Mouse (Mus musculus): ENCODE measurements around the gene Vmn1r130. TPM values are rescaled to one million over a fixed set of nuclear protein-coding genes. Genes with fewer than 3 reads are reported as not detected.
"Not testable (repeated sequence)": the region's sequence is repeated elsewhere in the genome, so short reads cannot be mapped to it uniquely, and the experiment has no call there.

The Vmn1r130 gene
- not detected for total RNA-seq (2022)

- DNase-seq (ENCODE audit: low spot score in 2 of 2): not testable (repeated sequence)
These were observed at the start of gene Vmn1r130 for GRCm38 (mm10) chr7:21511480-21511879. TSS of gene Vmn1r130 (plus strand) at chr7:21511780.

- DNase-seq (ENCODE audit: low spot score in 2 of 2): not testable (repeated sequence)
These were observed 34.4 kb downstream of the Vmn1r130 start, which contains the start of gene Vmn1r131 for GRCm38 (mm10) chr7:21545990-21546389. TSS of gene Vmn1r131 (minus strand) at chr7:21546090.

Other genes starting within 250 kb of the Vmn1r130 start
- not detected for gene Vmn1r125, start 239.6 kb upstream of the Vmn1r130 start, total RNA-seq (2022)
- gene Vmn1r126, start 210.3 kb upstream of the Vmn1r130 start, total RNA-seq (2022): not detected
- gene Vmn1r127, start 191.9 kb upstream of the Vmn1r130 start, total RNA-seq (2022): not detected
- gene Vmn1r128, start 162.4 kb upstream of the Vmn1r130 start, total RNA-seq (2022): not detected
- gene Vmn1r129, start 150.5 kb upstream of the Vmn1r130 start, total RNA-seq (2022): not detected
- gene Gm6882, start 79.0 kb upstream of the Vmn1r130 start, total RNA-seq (2022): not detected
- gene Vmn1r131, start 34.3 kb downstream of the Vmn1r130 start, total RNA-seq (2022): not detected
- not detected for gene Vmn1r132, start 102.3 kb downstream of the Vmn1r130 start, total RNA-seq (2022)
- not detected for gene Gm4175, start 249.7 kb downstream of the Vmn1r130 start, total RNA-seq (2022)

Measured in gastrocnemius, adult 8-10 months (tissue).